In genomic region chr3:38145444-38145843, GRCm38 (mm10) we compare ENCODE assay signal across 18 mouse cellular contexts.
A peak's percentile ranks its signal among the peaks of the same experiment; 100 is the strongest.
DNase-seq lines count a peak whose midpoint lies in the region; ATAC-seq and TF ChIP-seq lines count a peak whose summit lies in the region.
"Had no signal": no experiment of that assay in that cellular context is flagged by ENCODE, and none has a peak within 500 bp of the region (broad histone marks: within the 10 kb centered on the region; RNA-seq: fewer than 3 reads in every experiment).

No protein-coding gene starts in this region.

- H3K4me3 ChIP-seq in heart, embryonic 16.5 days (ENCODE audit: low read length) = no peak overlapping the region
- no peak overlapping the region for H3K4me3 ChIP-seq in limb, embryonic 15.5 days
- no peak overlapping the region for H3K4me3 ChIP-seq in limb, embryonic 10.5 days
- H3K4me3 ChIP-seq in lung, postnatal 0 days (ENCODE audit: low read depth, low read length) = no peak overlapping the region
- H3K4me3 ChIP-seq in cerebellum, adult 2 months (replicated peaks; ENCODE audit: insufficient read depth, low read depth, low read length) = no peak overlapping the region
- H3K4me3 ChIP-seq: embryonic facial prominence, embryonic 13.5 days; forebrain, embryonic 15.5 days; gastrocnemius, adult 2 months; heart, embryonic 12.5 days had no signal

- H3K27ac ChIP-seq in heart, embryonic 16.5 days (ENCODE audit: low read length) = no peak overlapping the region
- H3K27ac ChIP-seq in limb, embryonic 15.5 days = no peak overlapping the region
- no peak overlapping the region for H3K27ac ChIP-seq in limb, embryonic 10.5 days
- peak overlapping the region; percentile 43 for H3K27ac ChIP-seq in lung, postnatal 0 days (ENCODE audit: low read length)
- no peak overlapping the region for H3K27ac ChIP-seq in cerebellum, adult 2 months (ENCODE audit: insufficient read depth, low read length)
- H3K27ac ChIP-seq: embryonic facial prominence, embryonic 13.5 days; forebrain, embryonic 15.5 days; gastrocnemius, adult 2 months had no signal

- no peaks in the 10 kb centered on the region for H3K9me3 ChIP-seq in heart, embryonic 16.5 days (replicated peaks; ENCODE audit: control insufficient read depth, low read length)
- H3K9me3 ChIP-seq in limb, embryonic 15.5 days = no peaks in the 10 kb centered on the region
- H3K9me3 ChIP-seq in limb, embryonic 10.5 days (replicated peaks) = no peaks in the 10 kb centered on the region
- no peaks in the 10 kb centered on the region for H3K9me3 ChIP-seq in lung, postnatal 0 days (ENCODE audit: low read length)
- H3K9me3 ChIP-seq: embryonic facial prominence, embryonic 13.5 days; forebrain, embryonic 15.5 days; heart, embryonic 12.5 days had no signal

- TF ChIP-seq CTCF in lung, postnatal 0 days (IDR thresholded peaks at IDR 0.05) = no peak
- TF ChIP-seq CTCF in cerebellum, adult 2 months (IDR thresholded peaks at IDR 0.05; ENCODE audit: borderline replicate concordance, insufficient read depth, low read depth, low read length) = no peak

- no peak for TF ChIP-seq POLR2A in cerebellum, adult 2 months (IDR thresholded peaks at IDR 0.05; ENCODE audit: borderline replicate concordance, insufficient read depth, low read length)

- no peak overlapping the region for H3K4me2 ChIP-seq in heart, embryonic 16.5 days (ENCODE audit: low read depth, low read length)
- no peak overlapping the region for H3K4me2 ChIP-seq in limb, embryonic 15.5 days
- no peak overlapping the region for H3K4me2 ChIP-seq in lung, postnatal 0 days (replicated peaks; ENCODE audit: low read depth, low read length)
- H3K4me2 ChIP-seq: embryonic facial prominence, embryonic 13.5 days; forebrain, embryonic 15.5 days; heart, embryonic 12.5 days had no signal

- 0 out of 2 replicates have a peak, but pooled peaks have one; percentile 12 for TF ChIP-seq EP300 in lung, postnatal 0 days (IDR thresholded peaks at IDR 0.05)

- H3K4me1 ChIP-seq in heart, embryonic 16.5 days (ENCODE audit: control insufficient read depth, insufficient read depth, low read length) = peaks cover 17% of the 10 kb centered on the region
- peaks cover 7% of the 10 kb centered on the region for H3K4me1 ChIP-seq in limb, embryonic 15.5 days
- peaks cover 4% of the 10 kb centered on the region; the same call in 1 of the 2 replicates for H3K4me1 ChIP-seq in limb, embryonic 10.5 days
- H3K4me1 ChIP-seq in lung, postnatal 0 days (ENCODE audit: insufficient read depth, low read depth, low read length) = peaks cover 20% of the 10 kb centered on the region
- H3K4me1 ChIP-seq in cerebellum, adult 2 months (ENCODE audit: control insufficient read depth, insufficient read depth, low read length) = no peaks in the 10 kb centered on the region

- intact Hi-C loops in heart, postnatal 10 days (cut with DNase I) = no loop called here

- H3K9ac ChIP-seq in heart, embryonic 16.5 days (ENCODE audit: low read length) = no peak overlapping the region
- no peak overlapping the region for H3K9ac ChIP-seq in limb, embryonic 15.5 days
- no peak overlapping the region for H3K9ac ChIP-seq in lung, postnatal 0 days (replicated peaks; ENCODE audit: low read depth)
- H3K9ac ChIP-seq: embryonic facial prominence, embryonic 13.5 days; forebrain, embryonic 15.5 days; heart, embryonic 12.5 days; liver, postnatal 0 days had no signal

- H3K27me3 ChIP-seq in heart, embryonic 16.5 days (ENCODE audit: control insufficient read depth, insufficient read depth, low read length) = no peaks in the 10 kb centered on the region
- H3K27me3 ChIP-seq in limb, embryonic 15.5 days = no peaks in the 10 kb centered on the region
- no peaks in the 10 kb centered on the region for H3K27me3 ChIP-seq in limb, embryonic 10.5 days (ENCODE audit: low read depth, poor library complexity, severe bottlenecking)
- no peaks in the 10 kb centered on the region for H3K27me3 ChIP-seq in lung, postnatal 0 days (replicated peaks; ENCODE audit: insufficient read depth, low read length)
- no peaks in the 10 kb centered on the region for H3K27me3 ChIP-seq in cerebellum, adult 2 months (ENCODE audit: control insufficient read depth, insufficient read depth, low read length)
- H3K27me3 ChIP-seq: embryonic facial prominence, embryonic 13.5 days; forebrain, embryonic 15.5 days; heart, embryonic 12.5 days had no signal

- no peak for DNase-seq in heart, postnatal 10 days
- no peak for DNase-seq in limb, embryonic 10.5 days (ENCODE audit: low spot score)
- DNase-seq in adipocyte (ENCODE audit: low spot score) = peak; percentile 89
- DNase-seq in lung, postnatal 0 days (ENCODE audit: low spot score) = peak; percentile 21
- DNase-seq in thymus, adult 18-20 months = no peak
- no peak for DNase-seq in cerebellum, adult 2 months
- DNase-seq: cerebellum, postnatal 36 days; gastrocnemius, adult 2 months; layer of hippocampus, adult 9-11 months; liver, postnatal 0 days; right cerebral cortex, postnatal 25 days had no signal

- WGBS in heart, embryonic 16.5 days = 54% methylated on average over 2 of the region's 2 CpGs
- 58% methylated on average over 2 of the region's 2 CpGs for WGBS in limb, embryonic 15.5 days
- WGBS in limb, embryonic 10.5 days = 76% methylated on average over 2 of the region's 2 CpGs
- WGBS in lung, postnatal 0 days = 30% methylated on average over 2 of the region's 2 CpGs
- WGBS in cerebellum, adult 2 months = 36% methylated on average over 2 of the region's 2 CpGs

- no peaks in the 10 kb centered on the region for H3K36me3 ChIP-seq in heart, embryonic 16.5 days (ENCODE audit: control insufficient read depth, insufficient read depth)
- no peaks in the 10 kb centered on the region for H3K36me3 ChIP-seq in limb, embryonic 15.5 days
- H3K36me3 ChIP-seq in limb, embryonic 10.5 days = no peaks in the 10 kb centered on the region
- no peaks in the 10 kb centered on the region for H3K36me3 ChIP-seq in lung, postnatal 0 days (ENCODE audit: insufficient read depth, low read length)
- H3K36me3 ChIP-seq: embryonic facial prominence, embryonic 13.5 days; forebrain, embryonic 15.5 days; heart, embryonic 12.5 days had no signal

- ATAC-seq in heart, embryonic 16.5 days (replicated peaks; ENCODE audit: extremely low read depth, insufficient read depth, low FRiP score) = peak; percentile 55; the same call in 1 of the 2 replicates
- ATAC-seq in limb, embryonic 15.5 days (ENCODE audit: insufficient number of reproducible peaks, low FRiP score, low TSS enrichment, low read depth) = 0 out of 2 replicates have a peak, but pooled peaks have one; percentile 30
- ATAC-seq in lung, postnatal 0 days = peak; percentile 63
- ATAC-seq: CD4-positive, CD25-positive, alpha-beta regulatory T cell, adult 4 months; forebrain, embryonic 15.5 days; intestine, embryonic 16.5 days; liver, postnatal 0 days had no signal

Comparison
In these comparisons a context has a peak if more than half of its experiments do, and no peak if none do; other contexts are left out.
1. DNase-seq: peak in adipocyte (single experiment) and lung, postnatal 0 days (single experiment); none in heart, postnatal 10 days (0 of 2), limb, embryonic 10.5 days (single experiment), thymus, adult 18-20 months (0 of 2) and cerebellum, adult 2 months (0 of 2).
2. Peak in every context shown above with its lines, with median percentiles within 50 percentile points of each other: ATAC-seq.